Mouse (Mus musculus): ENCODE data around the gene Sdr42e1. TPM values are rescaled to one million over a fixed set of nuclear protein-coding genes. Genes with fewer than 3 reads are reported as not detected.

Sdr42e1 gene
- total and polyA plus RNA-seq, 2 experiments from 2014 or later: 3.3 to 5.9 TPM

- TF ChIP-seq CTCF (IDR thresholded peaks at IDR 0.05): no peak
- Histone ChIP-seq H3K4me2 (ENCODE audit: low read depth, low read length, poor library complexity, severe bottlenecking) (no peak overlapping the region), H3K9ac (replicated peaks; ENCODE audit: low read length, poor library complexity, severe bottlenecking) (no peak overlapping the region), H3K4me1 (ENCODE audit: insufficient read depth, low read length) (no peaks in the 10 kb centered on the region), H3K36me3 (ENCODE audit: insufficient read depth, low read length) (no peaks in the 10 kb centered on the region), H3K27me3 (ENCODE audit: insufficient read depth, low read length) (no peaks in the 10 kb centered on the region), H3K9me3 (ENCODE audit: low read length) (no peaks in the 10 kb centered on the region), H3K4me3 (ENCODE audit: low read depth, low read length) (no peak overlapping the region), H3K27ac (ENCODE audit: low read depth, low read length) (no peak overlapping the region)
- 75% methylated on average over 9 of the region's 9 CpGs for WGBS
- DNase-seq (ENCODE audit: low spot score): no peak
- ATAC-seq (ENCODE audit: low FRiP score): no peak
Observed at GRCm38 (mm10) chr8:117676460-117676859, 3.0 kb upstream of the Sdr42e1 start.

- Histone ChIP-seq H3K9ac (replicated peaks; ENCODE audit: low read length, poor library complexity, severe bottlenecking) (no peak overlapping the region), H3K4me1 (ENCODE audit: insufficient read depth, low read length) (no peaks in the 10 kb centered on the region), H3K4me3 (ENCODE audit: low read depth, low read length) (no peak overlapping the region), H3K9me3 (ENCODE audit: low read length) (no peaks in the 10 kb centered on the region), H3K27me3 (ENCODE audit: insufficient read depth, low read length) (no peaks in the 10 kb centered on the region), H3K27ac (ENCODE audit: low read depth, low read length) (no peak overlapping the region), H3K36me3 (ENCODE audit: insufficient read depth, low read length) (no peaks in the 10 kb centered on the region), H3K4me2 (ENCODE audit: low read depth, low read length, poor library complexity, severe bottlenecking) (no peak overlapping the region)
- no peak for ATAC-seq (ENCODE audit: low FRiP score)
- 79% methylated on average over 5 of the region's 5 CpGs for WGBS
- TF ChIP-seq CTCF (IDR thresholded peaks at IDR 0.05): no peak
- no peak for DNase-seq (ENCODE audit: low spot score)
Observed at GRCm38 (mm10) chr8:117675171-117675570, 1.7 kb upstream of the Sdr42e1 start.

- H3K27ac ChIP-seq (ENCODE audit: low read depth, low read length): no peak overlapping the region
- no peak for TF ChIP-seq CTCF (IDR thresholded peaks at IDR 0.05)
- H3K4me2 ChIP-seq (ENCODE audit: low read depth, low read length, poor library complexity, severe bottlenecking): no peak overlapping the region
- DNase-seq (ENCODE audit: low spot score): no peak
- no peak overlapping the region for H3K9ac ChIP-seq (replicated peaks; ENCODE audit: low read length, poor library complexity, severe bottlenecking)
- no peaks in the 10 kb centered on the region for H3K27me3 ChIP-seq (ENCODE audit: insufficient read depth, low read length)
- H3K4me1 ChIP-seq (ENCODE audit: insufficient read depth, low read length): no peaks in the 10 kb centered on the region
- no peak for ATAC-seq (ENCODE audit: low FRiP score)
- H3K9me3 ChIP-seq (ENCODE audit: low read length): no peaks in the 10 kb centered on the region
- H3K36me3 ChIP-seq (ENCODE audit: insufficient read depth, low read length): no peaks in the 10 kb centered on the region
- H3K4me3 ChIP-seq (ENCODE audit: low read depth, low read length): no peak overlapping the region
- 85% methylated on average over 3 of the region's 3 CpGs for WGBS
Observed at GRCm38 (mm10) chr8:117672558-117672957, 931 bp downstream of the Sdr42e1 start.

- Histone ChIP-seq H3K27ac (ENCODE audit: low read depth, low read length) (no peak overlapping the region), H3K9ac (replicated peaks; ENCODE audit: low read length, poor library complexity, severe bottlenecking) (no peak overlapping the region), H3K9me3 (ENCODE audit: low read length) (no peaks in the 10 kb centered on the region), H3K4me3 (ENCODE audit: low read depth, low read length) (no peak overlapping the region), H3K27me3 (ENCODE audit: insufficient read depth, low read length) (no peaks in the 10 kb centered on the region), H3K36me3 (ENCODE audit: insufficient read depth, low read length) (no peaks in the 10 kb centered on the region), H3K4me1 (ENCODE audit: insufficient read depth, low read length) (no peaks in the 10 kb centered on the region), H3K4me2 (ENCODE audit: low read depth, low read length, poor library complexity, severe bottlenecking) (no peak overlapping the region)
- WGBS: 48% methylated on average over 11 of the region's 11 CpGs
- DNase-seq (ENCODE audit: low spot score): no peak
- ATAC-seq (ENCODE audit: low FRiP score): no peak
- no peak for TF ChIP-seq CTCF (IDR thresholded peaks at IDR 0.05)
Observed at GRCm38 (mm10) chr8:117670461-117670860, 3.0 kb downstream of the Sdr42e1 start.

GRCm38 (mm10) chr8:117667349-117668124 is 6.0 kb downstream of the Sdr42e1 start:
- no peak for TF ChIP-seq CTCF (IDR thresholded peaks at IDR 0.05)
- Histone ChIP-seq H3K36me3 (ENCODE audit: insufficient read depth, low read length) (no peaks in the 10 kb centered on the region; the same call in 1 of the 2 replicates), H3K4me1 (ENCODE audit: insufficient read depth, low read length) (no peaks in the 10 kb centered on the region), H3K4me3 (ENCODE audit: low read depth, low read length) (no peak overlapping the region), H3K27me3 (ENCODE audit: insufficient read depth, low read length) (no peaks in the 10 kb centered on the region), H3K9ac (replicated peaks; ENCODE audit: low read length, poor library complexity, severe bottlenecking) (no peak overlapping the region), H3K4me2 (ENCODE audit: low read depth, low read length, poor library complexity, severe bottlenecking) (no peak overlapping the region), H3K9me3 (ENCODE audit: low read length) (no peaks in the 10 kb centered on the region), H3K27ac (ENCODE audit: low read depth, low read length) (no peak overlapping the region)
- WGBS: 86% methylated on average over 13 of the region's 13 CpGs
- no peak for DNase-seq (ENCODE audit: low spot score)
- ATAC-seq (ENCODE audit: low FRiP score): no peak

GRCm38 (mm10) chr8:117660358-117661031 is 13.0 kb downstream of the Sdr42e1 start:
- Histone ChIP-seq H3K4me3 (ENCODE audit: low read depth, low read length) (no peak overlapping the region), H3K4me2 (ENCODE audit: low read depth, low read length, poor library complexity, severe bottlenecking) (peak overlapping the region; percentile 16; the same call in 1 of the 2 replicates), H3K9me3 (ENCODE audit: low read length) (no peaks in the 10 kb centered on the region), H3K27ac (ENCODE audit: low read depth, low read length) (0 out of 2 replicates have a peak overlapping the region, but pooled peaks have one; percentile 12), H3K27me3 (ENCODE audit: insufficient read depth, low read length) (no peaks in the 10 kb centered on the region), H3K9ac (replicated peaks; ENCODE audit: low read length, poor library complexity, severe bottlenecking) (no peak overlapping the region), H3K4me1 (ENCODE audit: insufficient read depth, low read length) (no peaks in the 10 kb centered on the region), H3K36me3 (ENCODE audit: insufficient read depth, low read length) (no peaks in the 10 kb centered on the region; the same call in 1 of the 2 replicates)
- TF ChIP-seq CTCF (IDR thresholded peaks at IDR 0.05): peak; percentile 4; the same call in 1 of the 2 replicates
- DNase-seq (ENCODE audit: low spot score): peak; percentile 80
- ATAC-seq (ENCODE audit: low FRiP score): peak; percentile 56; the same call in 1 of the 2 replicates
- WGBS: 25% methylated on average over 11 of the region's 11 CpGs
